Mouse (Mus musculus): ENCODE measurements at regions not wholly inside any gene's neighbourhood (a gene's known extent, or its start where the extent isn't known, plus 50 kb on each side); places are given as distances from the start of the nearest gene placed in this dataset.

- Histone ChIP-seq H3K4me3 (replicated peaks) (no peak overlapping the region), H3K4me1 (replicated peaks) (no peaks in the 10 kb centered on the region), H3K9me3 (no peaks in the 10 kb centered on the region), H3K27me3 (no peaks in the 10 kb centered on the region), H3K36me3 (no peaks in the 10 kb centered on the region), H3K9ac (replicated peaks) (no peak overlapping the region), H3K27ac (no peak overlapping the region), H3K4me2 (replicated peaks) (no peak overlapping the region)
- no peak for ATAC-seq
- WGBS, result 93% methylated on average over 3 of the region's 3 CpGs
These were observed 101.7 kb downstream of the Nog start for GRCm38 (mm10) chr11:89200458-89200857.

- ATAC-seq, result no peak
- no peaks in the 10 kb centered on the region for H3K27me3 ChIP-seq
- H3K9me3 ChIP-seq, result no peaks in the 10 kb centered on the region
- H3K4me3 ChIP-seq (replicated peaks), result no peak overlapping the region
- H3K9ac ChIP-seq (replicated peaks), result no peak overlapping the region
- WGBS, result 82% methylated on average over 3 of the region's 3 CpGs
- no peak overlapping the region for H3K27ac ChIP-seq
- no peaks in the 10 kb centered on the region for H3K4me1 ChIP-seq (replicated peaks)
- no peaks in the 10 kb centered on the region for H3K36me3 ChIP-seq
- H3K4me2 ChIP-seq (replicated peaks), result no peak overlapping the region
These were observed 109.3 kb downstream of the Nog start for GRCm38 (mm10) chr11:89192815-89193214.

GRCm38 (mm10) chr11:89186911-89187621 lies 113.4 kb downstream of the Gm525 start:
- Histone ChIP-seq H3K9ac (replicated peaks) (no peak overlapping the region), H3K9me3 (no peaks in the 10 kb centered on the region), H3K27ac (no peak overlapping the region), H3K36me3 (no peaks in the 10 kb centered on the region), H3K4me3 (replicated peaks) (peak overlapping the region; percentile 18), H3K4me2 (replicated peaks) (peak overlapping the region; percentile 40), H3K27me3 (no peaks in the 10 kb centered on the region), H3K4me1 (replicated peaks) (peaks cover 18% of the 10 kb centered on the region)
- ATAC-seq, result peak; percentile 89
- 11% methylated on average over 26 of the region's 26 CpGs for WGBS

- Histone ChIP-seq H3K4me3 (replicated peaks) (no peak overlapping the region), H3K9ac (replicated peaks) (no peak overlapping the region), H3K36me3 (no peaks in the 10 kb centered on the region), H3K4me1 (replicated peaks) (peaks cover 18% of the 10 kb centered on the region), H3K27me3 (no peaks in the 10 kb centered on the region), H3K27ac (no peak overlapping the region), H3K9me3 (no peaks in the 10 kb centered on the region), H3K4me2 (replicated peaks) (no peak overlapping the region)
- WGBS, result 62% methylated on average over 6 of the region's 6 CpGs
- ATAC-seq, result peak; percentile 68
These were observed 112.2 kb downstream of the Gm525 start for GRCm38 (mm10) chr11:89185862-89186261.

GRCm38 (mm10) chr11:89181471-89181870 lies 107.8 kb downstream of the Gm525 start:
- H3K27me3 ChIP-seq, result no peaks in the 10 kb centered on the region
- ATAC-seq, result no peak
- no peak overlapping the region for H3K27ac ChIP-seq
- WGBS, result 90% methylated on average over 5 of the region's 5 CpGs
- peaks cover 10% of the 10 kb centered on the region for H3K4me1 ChIP-seq (replicated peaks)
- H3K4me2 ChIP-seq (replicated peaks), result no peak overlapping the region
- no peaks in the 10 kb centered on the region for H3K9me3 ChIP-seq
- H3K9ac ChIP-seq (replicated peaks), result no peak overlapping the region
- H3K36me3 ChIP-seq, result no peaks in the 10 kb centered on the region
- no peak overlapping the region for H3K4me3 ChIP-seq (replicated peaks)

GRCm38 (mm10) chr11:89178436-89178835 lies 104.8 kb downstream of the Gm525 start:
- H3K36me3 ChIP-seq, result no peaks in the 10 kb centered on the region
- no peak overlapping the region for H3K27ac ChIP-seq
- H3K4me2 ChIP-seq (replicated peaks), result no peak overlapping the region
- H3K4me3 ChIP-seq (replicated peaks), result no peak overlapping the region
- ATAC-seq, result no peak
- H3K9me3 ChIP-seq, result no peaks in the 10 kb centered on the region
- H3K4me1 ChIP-seq (replicated peaks), result peaks cover 6% of the 10 kb centered on the region
- no peak overlapping the region for H3K9ac ChIP-seq (replicated peaks)
- WGBS, result 90% methylated on average over 7 of the region's 7 CpGs
- H3K27me3 ChIP-seq, result 0 out of 2 replicates have a peak, but pooled peaks cover 3% of the 10 kb centered on the region

GRCm38 (mm10) chr11:89175511-89175910 lies 101.9 kb downstream of the Gm525 start:
- Histone ChIP-seq H3K27me3 (0 out of 2 replicates have a peak, but pooled peaks cover 3% of the 10 kb centered on the region), H3K9ac (replicated peaks) (no peak overlapping the region), H3K4me2 (replicated peaks) (peak overlapping the region; percentile 16; the same call in 1 of the 2 replicates), H3K4me1 (replicated peaks) (peaks cover 6% of the 10 kb centered on the region), H3K4me3 (replicated peaks) (no peak overlapping the region), H3K27ac (no peak overlapping the region), H3K9me3 (no peaks in the 10 kb centered on the region), H3K36me3 (no peaks in the 10 kb centered on the region)
- ATAC-seq, result no peak
- 14% methylated on average over 9 of the region's 9 CpGs for WGBS

GRCm38 (mm10) chr11:89174967-89175366 lies 101.3 kb downstream of the Gm525 start:
- Histone ChIP-seq H3K4me3 (replicated peaks) (no peak overlapping the region), H3K4me2 (replicated peaks) (0 out of 2 replicates have a peak overlapping the region, but pooled peaks have one; percentile 16), H3K27ac (no peak overlapping the region), H3K9ac (replicated peaks) (no peak overlapping the region), H3K4me1 (replicated peaks) (peaks cover 6% of the 10 kb centered on the region), H3K9me3 (no peaks in the 10 kb centered on the region), H3K27me3 (0 out of 2 replicates have a peak, but pooled peaks cover 3% of the 10 kb centered on the region), H3K36me3 (no peaks in the 10 kb centered on the region)
- 36% methylated on average over 6 of the region's 6 CpGs for WGBS
- no peak for ATAC-seq

GRCm38 (mm10) chr11:89165278-89165677 lies 91.6 kb downstream of the Gm525 start:
- Histone ChIP-seq H3K27me3 (0 out of 2 replicates have a peak, but pooled peaks cover 15% of the 10 kb centered on the region), H3K4me3 (replicated peaks) (no peak overlapping the region), H3K4me2 (replicated peaks) (no peak overlapping the region), H3K9me3 (no peaks in the 10 kb centered on the region), H3K4me1 (replicated peaks) (no peaks in the 10 kb centered on the region), H3K9ac (replicated peaks) (no peak overlapping the region), H3K36me3 (no peaks in the 10 kb centered on the region), H3K27ac (no peak overlapping the region)
- no peak for ATAC-seq
- 19% methylated on average over 6 of the region's 6 CpGs for WGBS

GRCm38 (mm10) chr11:89153466-89154406 lies 80.1 kb downstream of the Gm525 start:
- no peak overlapping the region for H3K9ac ChIP-seq (replicated peaks)
- H3K27ac ChIP-seq, result no peak overlapping the region
- ATAC-seq, result no peak
- H3K36me3 ChIP-seq, result no peaks in the 10 kb centered on the region
- no peaks in the 10 kb centered on the region for H3K4me1 ChIP-seq (replicated peaks)
- H3K9me3 ChIP-seq, result no peaks in the 10 kb centered on the region
- no peak overlapping the region for H3K4me2 ChIP-seq (replicated peaks)
- 79% methylated on average over 13 of the region's 13 CpGs for WGBS
- H3K27me3 ChIP-seq, result no peaks in the 10 kb centered on the region
- no peak overlapping the region for H3K4me3 ChIP-seq (replicated peaks)

GRCm38 (mm10) chr11:89147990-89148389 lies 74.3 kb downstream of the Gm525 start:
- peaks cover 4% of the 10 kb centered on the region; the same call in 1 of the 2 replicates for H3K4me1 ChIP-seq (replicated peaks)
- no peak for ATAC-seq
- no peak overlapping the region for H3K4me3 ChIP-seq (replicated peaks)
- 89% methylated on average over 8 of the region's 8 CpGs for WGBS
- no peaks in the 10 kb centered on the region for H3K9me3 ChIP-seq
- no peak overlapping the region for H3K9ac ChIP-seq (replicated peaks)
- H3K27me3 ChIP-seq, result no peaks in the 10 kb centered on the region
- H3K36me3 ChIP-seq, result no peaks in the 10 kb centered on the region
- H3K27ac ChIP-seq, result no peak overlapping the region
- no peak overlapping the region for H3K4me2 ChIP-seq (replicated peaks)

- no peak for ATAC-seq
- no peak overlapping the region for H3K4me3 ChIP-seq (replicated peaks)
These were observed 71.8 kb downstream of the Gm525 start for GRCm38 (mm10) chr11:89145281-89145945.

More at GRCm38 (mm10) chr11:89145281-89145945, 71.8 kb downstream of the Gm525 start:
- no peaks in the 10 kb centered on the region for H3K36me3 ChIP-seq
- peaks cover 12% of the 10 kb centered on the region for H3K4me1 ChIP-seq (replicated peaks)
- H3K9me3 ChIP-seq, result no peaks in the 10 kb centered on the region
- WGBS, result 72% methylated on average over 19 of the region's 19 CpGs
- no peak overlapping the region for H3K4me2 ChIP-seq (replicated peaks)
- H3K27ac ChIP-seq, result no peak overlapping the region
- no peaks in the 10 kb centered on the region for H3K27me3 ChIP-seq
- H3K9ac ChIP-seq (replicated peaks), result no peak overlapping the region

All from midbrain, embryonic 13.5 days (tissue).